Mouse (Mus musculus) layer of hippocampus, adult 18-20 months (tissue): ENCODE measurements at regions not wholly inside any gene's neighbourhood (a gene's known extent, or its start where the extent isn't known, plus 50 kb on each side); places are given as distances from the start of the nearest gene placed in this dataset.
"Not testable (repeated sequence)": the region's sequence is repeated elsewhere in the genome, so short reads cannot be mapped to it uniquely, and the experiment has no call there.

Experiments used
- DNase-seq, 2 experiments: peaks; one replicate each; pipeline ENCODE4 v3.0.0; 2022; ENCODE audit warnings: low spot score in 2 of 2

- DNase-seq = peak; percentile 58 to 86
Measured at GRCm38 (mm10) chr9:116426269-116426999, 251.3 kb upstream of the Tgfbr2 start.

- DNase-seq = not testable (repeated sequence)
Measured at GRCm38 (mm10) chr9:116425400-116425799, 250.2 kb upstream of the Tgfbr2 start.

GRCm38 (mm10) chr9:116415021-116415420 is 239.9 kb upstream of the Tgfbr2 start:
- DNase-seq = no peak

- DNase-seq = no peak
Measured at GRCm38 (mm10) chr9:116411067-116411466, 235.9 kb upstream of the Tgfbr2 start.

GRCm38 (mm10) chr9:116410461-116410860 is 235.3 kb upstream of the Tgfbr2 start:
- no peak for DNase-seq

- DNase-seq = no peak
Measured at GRCm38 (mm10) chr9:116408116-116408515, 233.0 kb upstream of the Tgfbr2 start.

GRCm38 (mm10) chr9:116405051-116405450 is 229.9 kb upstream of the Tgfbr2 start:
- DNase-seq = no peak

- no peak for DNase-seq
Measured at GRCm38 (mm10) chr9:116401821-116402220, 226.7 kb upstream of the Tgfbr2 start.

- DNase-seq = no peak
Measured at GRCm38 (mm10) chr9:116400270-116400669, 225.1 kb upstream of the Tgfbr2 start.

- no peak for DNase-seq
Measured at GRCm38 (mm10) chr9:116399296-116399695, 224.1 kb upstream of the Tgfbr2 start.

GRCm38 (mm10) chr9:116392258-116392657 is 217.1 kb upstream of the Tgfbr2 start:
- DNase-seq = no peak

- DNase-seq = no peak
Measured at GRCm38 (mm10) chr9:116389781-116390180, 214.6 kb upstream of the Tgfbr2 start.

- DNase-seq = no peak
Measured at GRCm38 (mm10) chr9:116388863-116389262, 213.7 kb upstream of the Tgfbr2 start.

GRCm38 (mm10) chr9:116388025-116388424 is 212.9 kb upstream of the Tgfbr2 start:
- no peak for DNase-seq

- DNase-seq = peak; percentile 14 to 66
Measured at GRCm38 (mm10) chr9:116384176-116385076, 209.3 kb upstream of the Tgfbr2 start.

GRCm38 (mm10) chr9:116383411-116384101 is 208.4 kb upstream of the Tgfbr2 start:
- no peak for DNase-seq

- DNase-seq = no peak
Measured at GRCm38 (mm10) chr9:116377706-116378105, 202.5 kb upstream of the Tgfbr2 start.

- peak; percentile 56 to 71 for DNase-seq
Measured at GRCm38 (mm10) chr9:116375658-116376357, 200.6 kb upstream of the Tgfbr2 start.

GRCm38 (mm10) chr9:116374343-116374742 is 199.2 kb upstream of the Tgfbr2 start:
- DNase-seq = no peak

GRCm38 (mm10) chr9:116373396-116373795 is 198.2 kb upstream of the Tgfbr2 start:
- peak in 1 of 2 experiments; percentile 9 for DNase-seq
